Mouse (Mus musculus) liver, embryonic 16.5 days (tissue): ENCODE results near the gene Hnrnpa3. TPM values are rescaled to one million over a fixed set of nuclear protein-coding genes. Genes with fewer than 3 reads are reported as not detected.
A peak's percentile ranks its signal among the peaks of the same experiment; 100 is the strongest.

Source experiments
- ATAC-seq: fragments of 200-750 bp; cut with Nextera tagmentation; 2 replicates; pipeline ENCODE4 v1.8.0; 2017; ENCODE audit warnings: low read depth, mild to moderate bottlenecking, moderate number of reproducible peaks, moderate library complexity
- H3K27ac ChIP-seq: fragments of 300-500 bp; sonication (generic); 2 replicates; pipeline ENCODE4 v1.5.1; 2014; ENCODE audit warnings: mild to moderate bottlenecking, low read length
- H3K27me3 ChIP-seq: fragments of 300-500 bp; sonication (generic); 2 replicates; pipeline ENCODE4 v1.6.1; 2014; ENCODE audit warnings: low read depth, low read length, mixed read lengths; ENCODE audit not compliant: control insufficient read depth, insufficient read depth
- H3K36me3 ChIP-seq: fragments of 300-500 bp; sonication (generic); 2 replicates; pipeline ENCODE4 v1.6.1; 2014; ENCODE audit warnings: mild to moderate bottlenecking; ENCODE audit not compliant: control insufficient read depth, insufficient read depth
- H3K4me1 ChIP-seq: fragments of 300-500 bp; sonication (generic); 2 replicates; pipeline ENCODE4 v1.6.1; 2014; ENCODE audit warnings: low read depth, low read length, mixed read lengths; ENCODE audit not compliant: control insufficient read depth
- H3K4me2 ChIP-seq: fragments of 300-500 bp; sonication (generic); 2 replicates; pipeline ENCODE4 v1.6.1; 2014; ENCODE audit warnings: low read depth, low read length, mixed read lengths
- H3K4me3 ChIP-seq: fragments of 300-500 bp; sonication (generic); 2 replicates; pipeline ENCODE4 v1.5.1; 2014; ENCODE audit warnings: low read depth, mild to moderate bottlenecking, low read length
- H3K9ac ChIP-seq: fragments of 300-500 bp; sonication (generic); 2 replicates; pipeline ENCODE4 v1.6.1; 2014; ENCODE audit warnings: low read depth, low read length
- H3K9me3 ChIP-seq: fragments of 300-500 bp; sonication (generic); replicated peaks from 2 replicates; pipeline ENCODE4 v1.6.1; 2016; ENCODE audit warnings: low read length; ENCODE audit not compliant: control insufficient read depth
- WGBS: fragments of 180-500 bp; shearing (Covaris S2); extraction: QIAGEN DNeasy Blood & Tissue Kit; methylation state at CpG from one replicate; pipeline ENCODE4 v1.1.7; 2014; ENCODE audit not compliant: insufficient replicate concordance; 5-methylcytosine and 5-hydroxymethylcytosine counted together
- polyA plus RNA-seq: library from polyadenylated mRNA; unstranded; fragments of >200 nt; fragmentation: Nextera tagmentation; extraction: Ambion mirVana; gene quantifications from 2 replicates; pipeline ENCODE4 v1.2.1, GENCODE M21; 2015

Gene Hnrnpa3
- polyA plus RNA-seq, 1 experiment from 2014 or later: 94.3 TPM

- 68% methylated on average over 8 of the region's 8 CpGs for WGBS
- no peaks in the 10 kb centered on the region for H3K4me1 ChIP-seq
- no peaks in the 10 kb centered on the region for H3K27me3 ChIP-seq
- ATAC-seq: peak; percentile 78
- peak overlapping the region; percentile 68 for H3K27ac ChIP-seq
- H3K4me2 ChIP-seq: no peak overlapping the region
- H3K4me3 ChIP-seq: no peak overlapping the region
- H3K36me3 ChIP-seq: no peaks in the 10 kb centered on the region
- no peak overlapping the region for H3K9ac ChIP-seq
- no peaks in the 10 kb centered on the region; the same call in 1 of the 2 replicates for H3K9me3 ChIP-seq
These were observed 16.1 kb upstream of the Hnrnpa3 start for GRCm38 (mm10) chr2:75642795-75643550.

DNA sequence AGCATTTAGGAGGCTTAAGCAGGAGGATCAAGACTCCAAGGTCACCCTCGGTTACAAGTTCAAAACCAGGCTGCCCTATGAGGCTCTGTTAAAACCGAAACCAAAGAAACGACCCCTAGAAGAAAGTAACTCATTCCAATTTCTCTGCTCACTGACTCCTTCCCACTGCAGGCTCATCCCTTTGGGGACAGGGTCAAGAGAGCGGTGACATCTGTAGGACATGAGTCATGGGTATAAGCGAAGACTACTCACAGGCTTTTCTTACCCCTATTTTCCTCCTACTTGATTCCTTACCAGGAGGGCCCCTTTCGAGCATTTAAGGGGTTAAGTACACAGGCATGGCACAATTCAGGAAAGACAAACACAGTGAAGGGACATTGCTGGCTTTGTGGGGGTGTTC, 15.1 kb upstream of the Hnrnpa3 start:
- Histone ChIP-seq H3K27me3 (no peaks in the 10 kb centered on the region), H3K9ac (no peak overlapping the region), H3K27ac (no peak overlapping the region), H3K4me2 (no peak overlapping the region), H3K9me3 (no peaks in the 10 kb centered on the region; the same call in 1 of the 2 replicates), H3K4me1 (no peaks in the 10 kb centered on the region), H3K4me3 (no peak overlapping the region), H3K36me3 (no peaks in the 10 kb centered on the region)
- WGBS: 67% methylated on average over 6 of the region's 6 CpGs
- no peak for ATAC-seq

DNA sequence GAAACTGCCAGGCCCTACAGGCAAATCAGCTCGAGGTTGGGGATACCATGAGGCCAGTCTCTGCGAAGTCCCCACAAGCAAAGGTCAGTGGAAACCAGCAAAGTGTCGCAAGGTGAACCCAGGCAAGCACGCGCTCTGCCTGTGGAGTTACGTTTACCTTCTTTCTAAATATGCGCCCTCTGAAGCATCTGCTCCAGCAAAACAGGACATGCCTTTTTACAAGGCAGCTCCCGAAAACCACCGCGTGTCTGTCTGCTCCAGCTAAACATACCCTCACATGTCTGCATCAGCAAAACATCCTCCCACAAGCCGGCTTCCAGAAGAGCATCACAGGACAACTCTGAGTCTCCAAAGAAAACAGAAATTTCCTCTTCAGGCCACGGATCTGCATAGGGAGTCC, 13.8 kb upstream of the Hnrnpa3 start:
- Histone ChIP-seq H3K36me3 (no peaks in the 10 kb centered on the region), H3K4me1 (no peaks in the 10 kb centered on the region), H3K9me3 (no peaks in the 10 kb centered on the region; the same call in 1 of the 2 replicates), H3K4me3 (no peak overlapping the region), H3K9ac (no peak overlapping the region), H3K27me3 (no peaks in the 10 kb centered on the region), H3K27ac (no peak overlapping the region), H3K4me2 (no peak overlapping the region)
- 85% methylated on average over 12 of the region's 12 CpGs for WGBS
- no peak for ATAC-seq

DNA sequence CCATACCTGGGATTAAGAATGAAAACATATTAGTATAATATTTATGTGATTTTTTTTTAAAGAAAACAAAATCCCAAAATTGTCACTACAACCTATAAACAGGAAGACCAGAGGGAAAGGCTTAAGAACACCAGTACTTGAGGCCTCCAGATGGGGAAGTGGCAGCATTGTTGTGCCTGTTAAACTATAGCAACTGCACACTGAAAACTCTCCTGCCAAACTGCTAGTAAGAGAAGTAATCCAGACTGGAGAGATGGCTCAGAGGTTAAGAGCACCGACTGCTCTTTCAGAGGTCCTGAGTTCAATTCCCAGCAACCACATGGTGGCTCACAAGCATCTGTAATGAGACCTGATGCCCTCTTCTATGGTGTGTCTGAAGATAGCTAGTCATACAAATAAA, 8.6 kb upstream of the Hnrnpa3 start:
- no peaks in the 10 kb centered on the region for H3K9me3 ChIP-seq
- WGBS: 57% methylated on average over 1 of the region's 1 CpGs
- H3K4me1 ChIP-seq: peaks cover 2% of the 10 kb centered on the region; the same call in 1 of the 2 replicates
- no peak for ATAC-seq
- H3K27me3 ChIP-seq: no peaks in the 10 kb centered on the region
- H3K36me3 ChIP-seq: no peaks in the 10 kb centered on the region
- H3K9ac ChIP-seq: no peak overlapping the region
- no peak overlapping the region for H3K4me3 ChIP-seq
- no peak overlapping the region for H3K27ac ChIP-seq
- no peak overlapping the region for H3K4me2 ChIP-seq

DNA sequence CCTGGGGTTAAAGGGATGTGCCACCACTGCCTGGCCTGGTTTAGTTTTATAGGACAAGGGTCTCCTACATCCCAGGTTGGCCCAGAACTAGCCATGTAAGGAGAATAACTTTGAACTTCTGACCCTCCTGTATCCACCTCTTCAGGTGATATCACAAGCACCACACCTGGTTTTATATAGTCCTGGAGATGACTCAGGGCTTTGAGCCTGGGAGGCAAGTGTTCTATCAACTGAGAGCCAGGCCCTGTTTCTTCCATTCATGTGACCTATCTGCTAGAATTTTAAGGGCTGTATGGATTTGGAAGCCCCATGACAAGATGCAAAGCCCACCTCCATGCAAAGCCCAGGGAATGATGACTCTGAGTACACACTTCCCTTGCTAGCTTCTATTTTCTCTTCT, 5.9 kb upstream of the Hnrnpa3 start:
- Histone ChIP-seq H3K27me3 (no peaks in the 10 kb centered on the region), H3K9me3 (no peaks in the 10 kb centered on the region), H3K4me1 (peaks cover 8% of the 10 kb centered on the region), H3K4me2 (no peak overlapping the region), H3K4me3 (no peak overlapping the region), H3K36me3 (no peaks in the 10 kb centered on the region), H3K27ac (no peak overlapping the region), H3K9ac (no peak overlapping the region)
- no peak for ATAC-seq

GRCm38 (mm10) chr2:75654679-75655078, 4.4 kb upstream of the Hnrnpa3 start:
- H3K9ac ChIP-seq: no peak overlapping the region
- H3K4me2 ChIP-seq: no peak overlapping the region
- no peaks in the 10 kb centered on the region for H3K27me3 ChIP-seq
- ATAC-seq: no peak
- H3K27ac ChIP-seq: no peak overlapping the region
- peaks cover 8% of the 10 kb centered on the region for H3K4me1 ChIP-seq
- H3K4me3 ChIP-seq: no peak overlapping the region
- no peaks in the 10 kb centered on the region for H3K36me3 ChIP-seq
- no peaks in the 10 kb centered on the region for H3K9me3 ChIP-seq
- 78% methylated on average over 1 of the region's 1 CpGs for WGBS

DNA sequence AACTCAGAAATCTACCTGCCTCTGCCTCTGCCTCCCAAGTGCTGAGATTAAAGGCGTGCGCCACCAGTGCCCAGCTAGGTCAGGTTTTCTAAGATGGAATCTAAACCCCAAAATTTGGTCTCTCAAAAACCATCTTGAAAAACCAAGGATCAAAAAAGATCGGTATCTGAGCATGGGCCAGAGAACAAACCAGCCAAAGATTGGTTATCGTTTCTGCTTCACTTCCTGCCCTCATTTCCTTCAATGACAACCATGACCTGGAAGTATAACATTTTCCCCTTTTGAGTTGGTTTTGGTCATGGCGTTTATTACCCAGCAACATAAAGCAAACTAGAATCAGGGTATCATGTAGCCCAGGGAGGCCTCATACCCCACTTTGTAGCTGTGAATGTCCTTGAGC, 2.1 kb upstream of the Hnrnpa3 start:
- WGBS: 81% methylated on average over 5 of the region's 5 CpGs
- ATAC-seq: no peak
- H3K9me3 ChIP-seq: no peaks in the 10 kb centered on the region
- peaks cover 13% of the 10 kb centered on the region for H3K4me1 ChIP-seq
- no peak overlapping the region for H3K4me2 ChIP-seq
- H3K36me3 ChIP-seq: peaks cover 6% of the 10 kb centered on the region
- H3K4me3 ChIP-seq: no peak overlapping the region
- no peak overlapping the region for H3K9ac ChIP-seq
- H3K27ac ChIP-seq: no peak overlapping the region
- no peaks in the 10 kb centered on the region for H3K27me3 ChIP-seq

GRCm38 (mm10) chr2:75657907-75658691, 962 bp upstream of the Hnrnpa3 start:
- ATAC-seq: no peak
- 6% methylated on average over 18 of the region's 18 CpGs for WGBS

GRCm38 (mm10) chr2:75659629-75659960, 534 bp downstream of the Hnrnpa3 start:
- ATAC-seq: peak; percentile 74
- Histone ChIP-seq H3K4me2 (peak overlapping the region; percentile 62), H3K9ac (peak overlapping the region; percentile 94), H3K36me3 (peaks cover 31% of the 10 kb centered on the region), H3K27ac (peak overlapping the region; percentile 95), H3K27me3 (no peaks in the 10 kb centered on the region), H3K4me3 (peak overlapping the region; percentile 86), H3K4me1 (peaks cover 11% of the 10 kb centered on the region), H3K9me3 (no peaks in the 10 kb centered on the region)
- under 1% methylated on average over 44 of the region's 47 CpGs for WGBS

More at GRCm38 (mm10) chr2:75657907-75658691, 962 bp upstream of the Hnrnpa3 start:
- H3K4me3 ChIP-seq: peak overlapping the region; percentile 86
- H3K9ac ChIP-seq: peak overlapping the region; percentile 75
- H3K9me3 ChIP-seq: no peaks in the 10 kb centered on the region
- no peaks in the 10 kb centered on the region for H3K27me3 ChIP-seq
- H3K27ac ChIP-seq: peak overlapping the region; percentile 89
- peak overlapping the region; percentile 64 for H3K4me2 ChIP-seq
- H3K4me1 ChIP-seq: peaks cover 13% of the 10 kb centered on the region
- peaks cover 17% of the 10 kb centered on the region for H3K36me3 ChIP-seq
